Mouse (Mus musculus) embryonic fibroblast, embryonic 13.5 days (primary cell): ENCODE measurements around the gene Camkk1. TPM values are rescaled to one million over a fixed set of nuclear protein-coding genes. Genes with fewer than 3 reads are reported as not detected.

ENCODE experiments used
- H3K27ac ChIP-seq: 2 replicates; pipeline ENCODE4 v1.5.1; 2012; ENCODE audit warnings: low read length, control low read depth, inconsistent platforms; ENCODE audit not compliant: insufficient read depth
- H3K4me1 ChIP-seq: 2 replicates; pipeline ENCODE4 v1.6.1; 2011; ENCODE audit warnings: low read length; ENCODE audit not compliant: control insufficient read depth, insufficient read depth
- H3K4me3 ChIP-seq: 2 replicates; pipeline ENCODE4 v1.5.1; 2011; ENCODE audit warnings: mild to moderate bottlenecking, control low read depth, low read length; ENCODE audit not compliant: insufficient read depth
- CTCF ChIP-seq: IDR thresholded peaks from 2 replicates; pipeline ENCODE4 v1.5.1; 2011; ENCODE audit warnings: mild to moderate bottlenecking, control low read depth, low read length, moderate library complexity, borderline replicate concordance; ENCODE audit not compliant: insufficient read depth
- POLR2A ChIP-seq: IDR thresholded peaks from 2 replicates; pipeline ENCODE4 v1.6.1; 2011; ENCODE audit warnings: low read depth, mild to moderate bottlenecking, control low read depth, low read length, moderate library complexity
- polyA plus RNA-seq: library from polyadenylated mRNA; stranded (reverse); fragments of >200 nt; gene quantifications from 2 replicates; pipeline ENCODE4 v1.2.4, GENCODE M21; 2011; ENCODE audit warnings: low read depth; ENCODE audit not compliant: missing spikeins, insufficient read length

Camkk1 gene
- polyA plus RNA-seq, 1 experiment: 6.7 TPM

DNA sequence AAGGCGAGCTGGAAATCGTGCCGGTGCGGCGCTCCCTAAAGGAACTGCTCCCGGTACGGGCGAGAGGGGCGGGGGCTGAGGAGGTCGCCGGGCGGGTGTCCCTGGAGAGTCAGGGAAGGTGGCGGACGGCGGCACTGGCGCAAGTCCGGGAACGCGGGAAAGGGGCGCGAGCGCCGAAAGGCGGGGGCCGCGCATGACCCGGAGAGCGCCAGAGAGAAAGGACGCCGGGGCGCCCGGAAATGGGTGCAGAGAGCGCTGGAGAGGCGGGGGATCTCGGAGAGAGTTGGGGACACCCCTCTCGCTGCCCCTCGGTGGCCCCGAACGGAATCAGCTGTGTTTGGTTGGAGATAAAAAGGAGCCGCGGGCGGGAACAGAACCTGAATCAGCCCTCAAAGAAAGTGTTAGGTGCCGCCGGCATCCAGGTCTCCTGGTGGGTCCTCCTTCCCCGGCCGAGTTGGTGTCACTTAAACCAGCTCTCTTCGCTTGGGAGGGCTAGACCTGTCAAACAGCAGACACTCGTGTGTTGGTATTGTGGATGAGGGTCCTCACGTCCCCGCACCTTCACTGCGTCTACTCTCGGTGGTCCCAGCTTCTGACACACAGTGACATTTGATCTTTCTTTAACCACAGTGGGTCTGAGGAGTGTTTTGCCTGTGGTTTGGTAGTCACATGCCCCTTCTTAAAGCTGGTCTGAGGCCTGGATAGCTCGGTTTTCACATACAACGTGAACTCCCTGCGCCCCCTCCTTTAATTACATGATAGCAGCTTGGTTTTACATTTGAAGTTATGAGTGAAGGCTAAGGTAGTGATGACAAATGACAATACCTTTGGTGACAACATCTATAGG lies 29.4 kb downstream of the Camkk1 start:
- H3K4me3 ChIP-seq: peak overlapping the region; percentile 85
- peak overlapping the region; percentile 54 for H3K27ac ChIP-seq
- no peaks in the 10 kb centered on the region for H3K4me1 ChIP-seq
- TF ChIP-seq CTCF (no peak), POLR2A (no peak)

DNA sequence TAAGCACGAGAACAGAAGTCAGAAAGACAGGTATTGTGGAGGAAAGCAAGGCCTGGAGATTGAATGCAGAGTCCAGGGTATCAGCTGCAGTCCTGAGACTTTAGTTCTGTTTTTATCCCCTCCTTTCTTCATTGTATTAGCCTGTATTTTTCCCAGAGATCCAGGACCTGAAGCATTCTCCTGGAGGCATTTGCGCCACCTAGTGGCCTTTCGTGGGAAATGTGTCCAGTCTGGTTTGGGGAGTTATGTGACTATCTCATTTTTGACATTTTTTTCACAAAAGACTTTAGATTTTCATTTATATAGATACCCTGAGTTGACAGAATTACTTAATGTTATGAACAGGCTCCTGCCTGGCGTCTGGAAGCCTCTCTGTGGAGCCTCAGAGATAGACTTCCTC lies 30.5 kb downstream of the Camkk1 start:
- Histone ChIP-seq H3K4me1 (no peaks in the 10 kb centered on the region), H3K27ac (no peak overlapping the region), H3K4me3 (peak overlapping the region; percentile 85)
- TF ChIP-seq POLR2A (no peak), CTCF (peak; percentile 43; the same call in 1 of the 2 replicates)

GRCm38 (mm10) chr11:73052795-73053194 lies 34.0 kb downstream of the Camkk1 start:
- Histone ChIP-seq H3K4me3 (no peak overlapping the region), H3K27ac (no peak overlapping the region)
- TF ChIP-seq CTCF (no peak), POLR2A (no peak)

GRCm38 (mm10) chr11:73057701-73058100 lies 38.9 kb downstream of the Camkk1 start:
- no peak overlapping the region for H3K27ac ChIP-seq
- TF ChIP-seq POLR2A (no peak), CTCF (no peak)

More at GRCm38 (mm10) chr11:73052795-73053194, 34.0 kb downstream of the Camkk1 start:
- no peaks in the 10 kb centered on the region for H3K4me1 ChIP-seq

DNA sequence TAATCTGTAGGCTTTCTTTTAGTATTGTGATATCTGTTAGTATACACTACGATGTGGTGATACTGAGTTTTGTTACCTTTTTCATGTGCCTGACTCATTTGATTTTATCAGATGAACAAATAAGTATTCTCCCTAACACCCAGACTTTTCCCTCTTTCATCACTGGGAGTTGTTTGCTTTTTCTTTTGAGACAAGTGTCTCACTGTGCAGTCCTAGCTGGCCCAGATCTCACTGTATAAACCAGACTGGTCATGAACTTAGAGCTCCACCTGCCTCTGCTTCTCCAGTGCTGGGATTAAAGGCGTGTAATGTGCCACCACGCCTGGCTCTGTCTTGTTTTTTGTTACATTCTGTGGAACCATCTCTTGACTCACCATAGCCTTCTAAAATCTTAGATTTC lies 40.8 kb downstream of the Camkk1 start:
- Histone ChIP-seq H3K4me1 (no peaks in the 10 kb centered on the region), H3K4me3 (no peak overlapping the region), H3K27ac (no peak overlapping the region)
- TF ChIP-seq CTCF (no peak), POLR2A (no peak)

More at GRCm38 (mm10) chr11:73057701-73058100, 38.9 kb downstream of the Camkk1 start:
- no peaks in the 10 kb centered on the region for H3K4me1 ChIP-seq
- H3K4me3 ChIP-seq: no peak overlapping the region

GRCm38 (mm10) chr11:73061413-73061812 lies 42.6 kb downstream of the Camkk1 start:
- H3K4me1 ChIP-seq: no peaks in the 10 kb centered on the region
- no peak overlapping the region for H3K27ac ChIP-seq
- H3K4me3 ChIP-seq: no peak overlapping the region
- no peak for TF ChIP-seq CTCF
- TF ChIP-seq POLR2A: no peak

DNA sequence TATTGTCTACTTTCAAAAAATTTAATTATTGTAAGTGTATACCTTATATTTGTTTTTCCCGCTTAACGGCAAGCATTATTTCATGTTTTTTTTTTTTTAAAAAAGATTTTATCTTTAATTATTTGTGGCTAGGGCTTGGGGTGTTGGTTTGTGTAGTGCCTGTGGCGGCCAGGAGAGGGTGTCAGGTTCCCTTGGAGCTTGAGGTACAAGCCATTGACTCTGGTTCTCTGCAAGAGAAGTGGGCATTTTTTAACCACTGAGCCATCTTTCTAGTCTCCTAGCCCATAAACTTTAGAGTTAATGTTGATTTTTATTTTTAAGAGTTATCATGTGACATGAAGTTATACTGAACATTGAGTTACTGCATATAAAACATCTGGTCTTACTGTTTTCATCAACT lies 53.0 kb downstream of the Camkk1 start:
- H3K4me3 ChIP-seq: no peak overlapping the region
- no peaks in the 10 kb centered on the region for H3K4me1 ChIP-seq
- H3K27ac ChIP-seq: no peak overlapping the region
- peak; percentile 42; the same call in 1 of the 2 replicates for TF ChIP-seq CTCF
- no peak for TF ChIP-seq POLR2A

DNA sequence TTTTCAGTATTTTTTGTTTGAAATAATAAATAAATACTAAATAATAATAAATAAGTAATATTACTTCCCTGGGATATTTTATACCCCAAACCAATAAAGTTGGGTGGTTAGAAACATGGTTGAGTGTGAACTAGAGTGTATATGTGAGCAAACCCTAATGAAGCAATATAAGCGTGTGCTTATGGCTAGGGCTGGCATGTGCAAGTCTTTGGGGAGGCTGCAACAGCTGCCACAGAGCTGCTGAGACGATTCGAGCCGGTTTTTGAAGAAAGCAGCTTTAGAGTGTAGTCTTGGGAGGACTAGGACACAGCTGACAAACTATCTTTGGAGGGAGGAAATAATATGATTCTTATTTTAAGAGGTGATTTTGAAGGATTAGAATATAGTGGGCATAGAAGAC lies 57.5 kb downstream of the Camkk1 start:
- Histone ChIP-seq H3K27ac (no peak overlapping the region), H3K4me1 (no peaks in the 10 kb centered on the region), H3K4me3 (no peak overlapping the region)
- TF ChIP-seq POLR2A (no peak), CTCF (no peak)

GRCm38 (mm10) chr11:73076733-73077132 lies 57.9 kb downstream of the Camkk1 start:
- Histone ChIP-seq H3K4me1 (no peaks in the 10 kb centered on the region), H3K27ac (no peak overlapping the region), H3K4me3 (no peak overlapping the region)
- no peak for TF ChIP-seq POLR2A
- TF ChIP-seq CTCF: no peak

DNA sequence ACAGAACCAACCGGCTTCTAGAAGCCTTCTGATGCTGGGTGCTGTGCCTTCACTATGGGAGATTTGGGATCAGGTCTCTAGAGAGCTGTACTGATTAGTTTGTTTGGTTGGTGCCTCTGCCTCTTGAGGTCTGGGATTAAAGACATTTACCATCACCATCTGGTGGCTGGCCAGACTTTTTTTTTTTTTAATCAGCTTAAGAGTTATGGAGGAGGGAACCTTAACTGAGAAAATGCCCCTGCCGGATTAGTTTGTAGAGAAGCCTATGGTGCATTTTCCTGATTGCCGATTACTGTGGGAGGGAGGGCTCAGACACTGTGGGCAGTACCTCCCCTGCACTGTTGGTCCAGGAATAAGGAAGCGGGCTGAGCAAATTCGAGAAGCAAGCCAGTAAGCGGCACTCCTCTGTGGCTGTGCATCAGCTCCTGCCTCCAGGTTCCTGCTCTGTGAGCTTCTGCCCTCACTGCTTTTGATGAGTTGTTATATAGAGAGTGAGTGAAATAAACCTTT lies 58.5 kb downstream of the Camkk1 start:
- no peak overlapping the region for H3K4me3 ChIP-seq
- H3K4me1 ChIP-seq: no peaks in the 10 kb centered on the region
- H3K27ac ChIP-seq: no peak overlapping the region
- no peak for TF ChIP-seq POLR2A
- TF ChIP-seq CTCF: no peak
